Mouse (Mus musculus): Measurements from ENCODE around the gene Satb1. TPM values are rescaled to one million over a fixed set of nuclear protein-coding genes. Genes with fewer than 3 reads are reported as not detected.

The Satb1 gene
- total and polyA plus RNA-seq, 2 experiments, result 0.65 to 0.83 TPM

GRCm38 (mm10) chr17:51879171-51879570 lies 46.1 kb upstream of the Satb1 start:
- no peak for TF ChIP-seq CTCF (IDR thresholded peaks at IDR 0.05; ENCODE audit: low read depth, low read length)
- no peak for TF ChIP-seq POLR2A (IDR thresholded peaks at IDR 0.05; ENCODE audit: extremely low read depth, insufficient read depth, low read length)
- no peak overlapping the region for H3K9ac ChIP-seq (ENCODE audit: low read depth, low read length)
- H3K27me3 ChIP-seq (ENCODE audit: control insufficient read depth, insufficient read depth, low read length), result no peaks in the 10 kb centered on the region
- H3K4me3 ChIP-seq (ENCODE audit: insufficient read depth, low read depth, low read length), result no peak overlapping the region
- no peak for DNase-seq (ENCODE audit: extremely low read depth, low read depth, low spot score)
- 69% methylated on average over 2 of the region's 2 CpGs for WGBS
- no peaks in the 10 kb centered on the region for H3K79me2 ChIP-seq (ENCODE audit: control insufficient read depth, insufficient read depth, low read length)
- no peak overlapping the region for H3K27ac ChIP-seq (replicated peaks; ENCODE audit: insufficient read depth, low read depth, low read length)
- no peaks in the 10 kb centered on the region for H3K4me1 ChIP-seq (ENCODE audit: control insufficient read depth, insufficient read depth, low read length)
- H3K36me3 ChIP-seq (ENCODE audit: control insufficient read depth, insufficient read depth, low read length), result no peaks in the 10 kb centered on the region

- Histone ChIP-seq H3K27me3 (ENCODE audit: control insufficient read depth, insufficient read depth, low read length) (no peaks in the 10 kb centered on the region), H3K36me3 (ENCODE audit: control insufficient read depth, insufficient read depth, low read length) (no peaks in the 10 kb centered on the region), H3K4me1 (ENCODE audit: control insufficient read depth, insufficient read depth, low read length) (no peaks in the 10 kb centered on the region), H3K79me2 (ENCODE audit: control insufficient read depth, insufficient read depth, low read length) (no peaks in the 10 kb centered on the region), H3K9ac (ENCODE audit: low read depth, low read length) (no peak overlapping the region), H3K27ac (replicated peaks; ENCODE audit: insufficient read depth, low read depth, low read length) (no peak overlapping the region), H3K4me3 (ENCODE audit: insufficient read depth, low read depth, low read length) (no peak overlapping the region)
- TF ChIP-seq CTCF (IDR thresholded peaks at IDR 0.05; ENCODE audit: low read depth, low read length), result no peak
- TF ChIP-seq POLR2A (IDR thresholded peaks at IDR 0.05; ENCODE audit: extremely low read depth, insufficient read depth, low read length), result no peak
- DNase-seq (ENCODE audit: extremely low read depth, low read depth, low spot score), result no peak
- 89% methylated on average over 5 of the region's 5 CpGs for WGBS
Measured at GRCm38 (mm10) chr17:51876471-51876870, 43.4 kb upstream of the Satb1 start.

GRCm38 (mm10) chr17:51857616-51858015 lies 24.5 kb upstream of the Satb1 start:
- no peaks in the 10 kb centered on the region for H3K79me2 ChIP-seq (ENCODE audit: control insufficient read depth, insufficient read depth, low read length)
- 94% methylated on average over 4 of the region's 4 CpGs for WGBS
- no peaks in the 10 kb centered on the region for H3K27me3 ChIP-seq (ENCODE audit: control insufficient read depth, insufficient read depth, low read length)
- H3K27ac ChIP-seq (replicated peaks; ENCODE audit: insufficient read depth, low read depth, low read length), result no peak overlapping the region
- TF ChIP-seq POLR2A (IDR thresholded peaks at IDR 0.05; ENCODE audit: extremely low read depth, insufficient read depth, low read length) (no peak), CTCF (IDR thresholded peaks at IDR 0.05; ENCODE audit: low read depth, low read length) (no peak)
- H3K36me3 ChIP-seq (ENCODE audit: control insufficient read depth, insufficient read depth, low read length), result no peaks in the 10 kb centered on the region
- DNase-seq (ENCODE audit: extremely low read depth, low read depth, low spot score), result no peak
- H3K4me3 ChIP-seq (ENCODE audit: insufficient read depth, low read depth, low read length), result no peak overlapping the region
- no peak overlapping the region for H3K9ac ChIP-seq (ENCODE audit: low read depth, low read length)
- no peaks in the 10 kb centered on the region; the same call in 1 of the 2 replicates for H3K4me1 ChIP-seq (ENCODE audit: control insufficient read depth, insufficient read depth, low read length)

- TF ChIP-seq CTCF (IDR thresholded peaks at IDR 0.05; ENCODE audit: low read depth, low read length) (no peak), POLR2A (IDR thresholded peaks at IDR 0.05; ENCODE audit: extremely low read depth, insufficient read depth, low read length) (no peak)
- H3K79me2 ChIP-seq (ENCODE audit: control insufficient read depth, insufficient read depth, low read length), result no peaks in the 10 kb centered on the region
- no peaks in the 10 kb centered on the region; the same call in 1 of the 2 replicates for H3K4me1 ChIP-seq (ENCODE audit: control insufficient read depth, insufficient read depth, low read length)
- no peak overlapping the region for H3K9ac ChIP-seq (ENCODE audit: low read depth, low read length)
- no peaks in the 10 kb centered on the region for H3K27me3 ChIP-seq (ENCODE audit: control insufficient read depth, insufficient read depth, low read length)
- H3K36me3 ChIP-seq (ENCODE audit: control insufficient read depth, insufficient read depth, low read length), result no peaks in the 10 kb centered on the region
- H3K4me3 ChIP-seq (ENCODE audit: insufficient read depth, low read depth, low read length), result no peak overlapping the region
- WGBS, result 71% methylated on average over 3 of the region's 3 CpGs
- H3K27ac ChIP-seq (replicated peaks; ENCODE audit: insufficient read depth, low read depth, low read length), result no peak overlapping the region
- DNase-seq (ENCODE audit: extremely low read depth, low read depth, low spot score), result no peak
Measured at GRCm38 (mm10) chr17:51856332-51856731, 23.2 kb upstream of the Satb1 start.

GRCm38 (mm10) chr17:51855261-51855660 lies 22.2 kb upstream of the Satb1 start:
- no peaks in the 10 kb centered on the region; the same call in 1 of the 2 replicates for H3K4me1 ChIP-seq (ENCODE audit: control insufficient read depth, insufficient read depth, low read length)
- no peak for DNase-seq (ENCODE audit: extremely low read depth, low read depth, low spot score)
- H3K9ac ChIP-seq (ENCODE audit: low read depth, low read length), result no peak overlapping the region
- no peak overlapping the region for H3K27ac ChIP-seq (replicated peaks; ENCODE audit: insufficient read depth, low read depth, low read length)
- H3K79me2 ChIP-seq (ENCODE audit: control insufficient read depth, insufficient read depth, low read length), result no peaks in the 10 kb centered on the region
- no peaks in the 10 kb centered on the region for H3K27me3 ChIP-seq (ENCODE audit: control insufficient read depth, insufficient read depth, low read length)
- H3K4me3 ChIP-seq (ENCODE audit: insufficient read depth, low read depth, low read length), result no peak overlapping the region
- no peak for TF ChIP-seq POLR2A (IDR thresholded peaks at IDR 0.05; ENCODE audit: extremely low read depth, insufficient read depth, low read length)
- TF ChIP-seq CTCF (IDR thresholded peaks at IDR 0.05; ENCODE audit: low read depth, low read length), result no peak
- 66% methylated on average over 3 of the region's 3 CpGs for WGBS
- no peaks in the 10 kb centered on the region for H3K36me3 ChIP-seq (ENCODE audit: control insufficient read depth, insufficient read depth, low read length)

GRCm38 (mm10) chr17:51853952-51854351 lies 20.9 kb upstream of the Satb1 start:
- Histone ChIP-seq H3K79me2 (ENCODE audit: control insufficient read depth, insufficient read depth, low read length) (no peaks in the 10 kb centered on the region), H3K4me3 (ENCODE audit: insufficient read depth, low read depth, low read length) (no peak overlapping the region), H3K27ac (replicated peaks; ENCODE audit: insufficient read depth, low read depth, low read length) (no peak overlapping the region), H3K27me3 (ENCODE audit: control insufficient read depth, insufficient read depth, low read length) (no peaks in the 10 kb centered on the region), H3K4me1 (ENCODE audit: control insufficient read depth, insufficient read depth, low read length) (no peaks in the 10 kb centered on the region; the same call in 1 of the 2 replicates), H3K9ac (ENCODE audit: low read depth, low read length) (no peak overlapping the region), H3K36me3 (ENCODE audit: control insufficient read depth, insufficient read depth, low read length) (no peaks in the 10 kb centered on the region)
- no peak for DNase-seq (ENCODE audit: extremely low read depth, low read depth, low spot score)
- WGBS, result 71% methylated on average over 5 of the region's 5 CpGs
- TF ChIP-seq CTCF (IDR thresholded peaks at IDR 0.05; ENCODE audit: low read depth, low read length) (no peak), POLR2A (IDR thresholded peaks at IDR 0.05; ENCODE audit: extremely low read depth, insufficient read depth, low read length) (no peak)
